Mouse (Mus musculus) ES-E14 (cell line): ENCODE measurements around the gene Ugt8a. TPM values are rescaled to one million over a fixed set of nuclear protein-coding genes. Genes with fewer than 3 reads are reported as not detected.

ENCODE experiments used
- DNase-seq: peaks from one replicate; pipeline ENCODE4 v3.0.0-alpha.2; 2013; ENCODE audit warnings: low read depth, low spot score
- H3K27ac ChIP-seq: 2 replicates; pipeline ENCODE4 v1.5.1; 2012; ENCODE audit warnings: low read depth, mild to moderate bottlenecking, low read length, moderate library complexity, mixed read lengths; ENCODE audit not compliant: poor library complexity, insufficient read depth, severe bottlenecking
- H3K36me3 ChIP-seq: 2 replicates; pipeline ENCODE4 v1.6.1; 2012; ENCODE audit warnings: mild to moderate bottlenecking, low read length, moderate library complexity, mixed read lengths; ENCODE audit not compliant: control insufficient read depth, poor library complexity, insufficient read depth, severe bottlenecking
- H3K4me1 ChIP-seq, 2 experiments: fragments of 150-350 bp in 1 of 2; sonication (generic) in 1 of 2; 2 replicates each; pipeline ENCODE4 v1.6.1; 2012; ENCODE audit warnings: low read length in 2 of 2, mild to moderate bottlenecking in 1 of 2, mixed read lengths in 1 of 2; ENCODE audit not compliant: control insufficient read depth in 2 of 2, insufficient read depth in 2 of 2, poor library complexity in 1 of 2
- H3K4me3 ChIP-seq, 2 experiments: fragments of 150-350 bp in 1 of 2; sonication (generic) in 1 of 2; 2 replicates each; pipeline ENCODE4 v1.5.1; 2012; ENCODE audit warnings: low read length in 2 of 2, low read depth in 1 of 2, mild to moderate bottlenecking in 1 of 2, mixed read lengths in 1 of 2; ENCODE audit not compliant: insufficient read depth in 1 of 2, poor library complexity in 1 of 2, severe bottlenecking in 1 of 2
- H3K9ac ChIP-seq: 2 replicates; pipeline ENCODE4 v1.6.1; 2012; ENCODE audit warnings: low read depth, mild to moderate bottlenecking, low read length, mixed read lengths; ENCODE audit not compliant: poor library complexity, insufficient read depth, severe bottlenecking
- H3K9me3 ChIP-seq: fragments of 150-350 bp; sonication (generic); 2 replicates; pipeline ENCODE4 v1.6.1; 2012; ENCODE audit warnings: low read depth, mild to moderate bottlenecking, low read length; ENCODE audit not compliant: control insufficient read depth, insufficient read depth
- CHD2 ChIP-seq: IDR thresholded peaks from 2 replicates; pipeline ENCODE4 v1.6.1; 2014; ENCODE audit warnings: mild to moderate bottlenecking, low read depth, low read length, inconsistent platforms
- HCFC1 ChIP-seq: IDR thresholded peaks from 2 replicates; pipeline ENCODE4 v1.6.1; 2012; ENCODE audit warnings: low read length, inconsistent platforms, borderline replicate concordance; ENCODE audit not compliant: insufficient read depth
- MAFK ChIP-seq: IDR thresholded peaks from 2 replicates; pipeline ENCODE4 v1.6.1; 2014; ENCODE audit warnings: mild to moderate bottlenecking, low read depth, low read length, inconsistent platforms; ENCODE audit not compliant: insufficient read depth
- ZC3H11A ChIP-seq: IDR thresholded peaks from 2 replicates; pipeline ENCODE4 v1.6.1; 2012; ENCODE audit warnings: low read depth, mild to moderate bottlenecking, inconsistent platforms, low read length, borderline replicate concordance
- ZNF384 ChIP-seq: IDR thresholded peaks from 2 replicates; pipeline ENCODE4 v1.6.1; 2012; ENCODE audit warnings: low read depth, low read length, inconsistent platforms
- in situ Hi-C, 2 experiments: fragments of 600-800 bp; cut with MboI; formaldehyde crosslinking; loops; one replicate each; pipeline ENCODE4 v1.15.1; 2025; ENCODE audit warnings: low sequenced_read_pairs in 2 of 2, inconsistent platforms in 1 of 2; ENCODE audit not compliant: unreplicated experiment in 2 of 2
- total RNA-seq: library from RNA; depleted of rRNA; stranded (reverse); fragments of 300-350 nt; gene quantifications from 2 replicates; pipeline ENCODE4 v1.2.3, GENCODE M21; 2012

Ugt8a gene
- total RNA-seq, 1 experiment = 5.7 TPM

GRCm38 (mm10) chr3:125828051-125828450 is 110.4 kb downstream of the Ugt8a start:
- Histone ChIP-seq H3K9ac (no peak overlapping the region), H3K4me3 (no peak overlapping the region), H3K36me3 (no peaks in the 10 kb centered on the region), H3K9me3 (no peaks in the 10 kb centered on the region), H3K27ac (no peak overlapping the region), H3K4me1 (no peaks in the 10 kb centered on the region)
- in situ Hi-C loops = no loop called here
- TF ChIP-seq ZC3H11A = no peak
- no peak for DNase-seq

- TF ChIP-seq ZC3H11A (no peak), ZNF384 (no peak), MAFK (no peak), CHD2 (no peak), HCFC1 (no peak)
- H3K36me3 ChIP-seq = no peaks in the 10 kb centered on the region
- no peak overlapping the region for H3K27ac ChIP-seq
- DNase-seq = no peak
- H3K9ac ChIP-seq = no peak overlapping the region
- in situ Hi-C loops = no loop called here
- H3K4me3 ChIP-seq = no peak overlapping the region
- H3K4me1 ChIP-seq = no peaks in the 10 kb centered on the region
- no peaks in the 10 kb centered on the region for H3K9me3 ChIP-seq
Measured at GRCm38 (mm10) chr3:125827256-125827655, 111.2 kb downstream of the Ugt8a start.

GRCm38 (mm10) chr3:125819741-125820140 is 118.7 kb downstream of the Ugt8a start:
- Histone ChIP-seq H3K9ac (no peak overlapping the region), H3K27ac (no peak overlapping the region), H3K4me3 (no peak overlapping the region), H3K9me3 (no peaks in the 10 kb centered on the region), H3K4me1 (no peaks in the 10 kb centered on the region), H3K36me3 (no peaks in the 10 kb centered on the region)
- DNase-seq = no peak
- in situ Hi-C loops = no loop called here
- TF ChIP-seq ZC3H11A = no peak
- TF ChIP-seq ZNF384 = no peak
